Mouse (Mus musculus) intestine, embryonic 15.5 days (tissue): ENCODE measurements around the gene Hpse2. TPM values are rescaled to one million over a fixed set of nuclear protein-coding genes. Genes with fewer than 3 reads are reported as not detected.

Source experiments
- ATAC-seq: fragments of 200-750 bp; cut with Nextera tagmentation; 2 replicates; pipeline ENCODE4 v1.8.0; 2017; ENCODE audit warnings: moderate TSS enrichment, moderate library complexity
- H3K27ac ChIP-seq: fragments of 300-500 bp; sonication (generic); 2 replicates; pipeline ENCODE4 v1.5.1; 2015; ENCODE audit warnings: mild to moderate bottlenecking, inconsistent platforms
- H3K27me3 ChIP-seq: fragments of 300-500 bp; sonication (generic); replicated peaks from 2 replicates; pipeline ENCODE4 v1.6.1; 2015; ENCODE audit warnings: inconsistent platforms
- H3K36me3 ChIP-seq: fragments of 300-500 bp; sonication (generic); 2 replicates; pipeline ENCODE4 v1.6.1; 2015; ENCODE audit warnings: inconsistent platforms
- H3K4me1 ChIP-seq: fragments of 300-500 bp; sonication (generic); replicated peaks from 2 replicates; pipeline ENCODE4 v1.6.1; 2015; ENCODE audit warnings: inconsistent platforms
- H3K4me2 ChIP-seq: fragments of 300-500 bp; sonication (generic); replicated peaks from 2 replicates; pipeline ENCODE4 v1.6.1; 2015; ENCODE audit warnings: mild to moderate bottlenecking, inconsistent platforms
- H3K4me3 ChIP-seq: fragments of 300-500 bp; sonication (generic); replicated peaks from 2 replicates; pipeline ENCODE4 v1.5.1; 2015; ENCODE audit warnings: inconsistent platforms
- H3K9ac ChIP-seq: fragments of 300-500 bp; sonication (generic); 2 replicates; pipeline ENCODE4 v1.6.1; 2015; ENCODE audit warnings: inconsistent platforms
- H3K9me3 ChIP-seq: fragments of 300-500 bp; sonication (generic); 2 replicates; pipeline ENCODE4 v1.6.1; 2016; ENCODE audit warnings: inconsistent platforms
- WGBS: fragments of 180-500 bp; shearing (Covaris S2); methylation state at CpG from one replicate; pipeline ENCODE4 v1.1.7; 2015; 5-methylcytosine and 5-hydroxymethylcytosine counted together
- polyA plus RNA-seq: library from polyadenylated mRNA; unstranded; fragments of >200 nt; fragmentation: Nextera tagmentation; extraction: Ambion mirVana; gene quantifications from 2 replicates; pipeline ENCODE4 v1.2.1, GENCODE M21; 2015

Hpse2 gene
- polyA plus RNA-seq, 1 experiment from 2014 or later = 17.5 TPM

DNA sequence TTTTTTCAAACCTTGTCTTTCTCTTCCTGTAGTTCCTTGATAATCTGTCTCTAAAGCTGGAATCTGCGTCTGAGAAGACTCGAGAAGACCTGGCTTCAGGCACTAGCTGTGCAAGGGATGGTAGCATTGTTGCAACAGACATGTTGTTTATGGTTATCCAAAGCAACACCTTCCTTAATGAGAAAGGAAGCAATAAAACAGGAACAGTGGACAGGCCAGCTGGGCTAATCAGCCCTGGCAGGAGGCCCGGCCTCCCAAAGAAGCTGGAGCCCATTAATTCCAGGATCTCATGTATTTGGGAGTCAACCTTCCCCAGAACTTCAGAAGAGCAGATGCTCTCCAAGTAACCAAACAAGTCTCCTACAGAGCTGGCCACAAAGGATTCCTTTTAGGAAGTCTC lies 465.5 kb downstream of the Hpse2 start:
- Histone ChIP-seq H3K4me1 (no peaks in the 10 kb centered on the region), H3K4me2 (no peak overlapping the region), H3K4me3 (no peak overlapping the region), H3K27ac (no peak overlapping the region), H3K9ac (no peak overlapping the region), H3K9me3 (no peaks in the 10 kb centered on the region), H3K36me3 (no peaks in the 10 kb centered on the region), H3K27me3 (no peaks in the 10 kb centered on the region)
- ATAC-seq = no peak
- WGBS = 41% methylated on average over 3 of the region's 3 CpGs

DNA sequence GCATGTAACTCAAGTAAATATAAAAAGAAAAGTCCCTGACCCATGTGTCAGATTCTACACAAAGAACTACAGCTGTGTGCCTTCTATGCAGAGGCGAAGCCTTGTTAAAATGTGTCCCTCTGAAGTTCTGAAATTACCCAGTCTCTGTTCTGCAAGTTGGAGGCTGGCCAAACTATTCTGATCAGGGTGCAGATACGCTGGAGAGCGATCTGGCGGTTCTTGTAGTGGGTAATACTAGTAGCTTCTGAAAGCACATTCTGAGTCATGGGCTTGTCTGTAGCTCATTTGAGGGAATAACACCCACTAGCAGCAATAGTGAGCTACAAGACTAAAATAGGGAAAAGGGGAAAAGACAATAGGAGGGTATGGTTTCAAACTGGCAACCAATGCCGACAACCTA lies 474.5 kb downstream of the Hpse2 start:
- Histone ChIP-seq H3K9me3 (no peaks in the 10 kb centered on the region), H3K27ac (no peak overlapping the region), H3K4me3 (no peak overlapping the region), H3K4me1 (no peaks in the 10 kb centered on the region), H3K4me2 (no peak overlapping the region), H3K27me3 (no peaks in the 10 kb centered on the region), H3K9ac (no peak overlapping the region), H3K36me3 (no peaks in the 10 kb centered on the region)
- 65% methylated on average over 5 of the region's 5 CpGs for WGBS
- ATAC-seq = no peak

DNA sequence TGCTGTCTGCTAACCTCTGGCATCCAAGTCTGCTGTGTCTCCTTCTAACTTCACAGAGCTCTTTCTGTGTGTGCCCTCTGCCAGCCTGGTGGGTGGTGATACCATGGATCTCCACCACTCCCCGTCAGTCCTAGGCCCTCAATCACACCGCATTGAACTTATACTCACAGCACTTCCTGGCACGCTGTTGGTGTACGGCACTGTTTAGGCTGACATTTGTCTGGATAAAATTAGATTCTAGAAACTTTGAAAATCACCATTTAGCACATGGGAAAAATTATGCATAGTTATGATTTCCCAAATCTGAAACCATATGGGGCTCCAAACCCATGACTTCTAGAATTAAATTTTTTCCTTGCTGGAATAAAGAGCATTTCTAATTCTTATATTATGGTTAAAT lies 478.4 kb downstream of the Hpse2 start:
- H3K27ac ChIP-seq = no peak overlapping the region
- no peak for ATAC-seq
- no peak overlapping the region for H3K4me3 ChIP-seq
- no peak overlapping the region for H3K9ac ChIP-seq
- H3K36me3 ChIP-seq = no peaks in the 10 kb centered on the region
- WGBS = 80% methylated on average over 4 of the region's 4 CpGs
- no peak overlapping the region for H3K4me2 ChIP-seq
- H3K4me1 ChIP-seq = peaks cover 8% of the 10 kb centered on the region; the same call in 1 of the 2 replicates
- H3K9me3 ChIP-seq = no peaks in the 10 kb centered on the region
- H3K27me3 ChIP-seq = no peaks in the 10 kb centered on the region

DNA sequence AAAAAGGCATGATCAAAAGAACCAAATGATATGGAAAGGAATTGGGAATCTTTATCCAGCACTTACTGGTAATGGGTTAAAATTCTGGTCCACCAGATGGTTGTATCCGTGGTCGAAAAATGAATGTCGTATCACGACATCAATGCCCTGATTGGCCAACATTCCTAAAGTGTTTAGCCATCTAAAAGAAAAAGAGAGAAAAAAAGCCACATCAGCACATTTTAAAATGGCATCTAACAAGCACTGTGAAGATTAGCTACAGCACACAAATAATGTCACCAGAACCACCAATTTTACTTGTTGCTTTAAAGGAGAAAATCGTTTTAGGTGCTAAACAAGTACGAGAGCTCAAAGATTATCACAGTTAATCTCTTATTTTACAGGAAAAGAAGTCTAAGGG lies 479.6 kb downstream of the Hpse2 start:
- H3K4me1 ChIP-seq = peaks cover 13% of the 10 kb centered on the region
- H3K27ac ChIP-seq = no peak overlapping the region
- no peak for ATAC-seq
- no peak overlapping the region for H3K4me3 ChIP-seq
- 78% methylated on average over 6 of the region's 6 CpGs for WGBS
- no peaks in the 10 kb centered on the region for H3K9me3 ChIP-seq
- no peak overlapping the region for H3K4me2 ChIP-seq
- H3K9ac ChIP-seq = no peak overlapping the region
- H3K36me3 ChIP-seq = no peaks in the 10 kb centered on the region
- H3K27me3 ChIP-seq = no peaks in the 10 kb centered on the region

DNA sequence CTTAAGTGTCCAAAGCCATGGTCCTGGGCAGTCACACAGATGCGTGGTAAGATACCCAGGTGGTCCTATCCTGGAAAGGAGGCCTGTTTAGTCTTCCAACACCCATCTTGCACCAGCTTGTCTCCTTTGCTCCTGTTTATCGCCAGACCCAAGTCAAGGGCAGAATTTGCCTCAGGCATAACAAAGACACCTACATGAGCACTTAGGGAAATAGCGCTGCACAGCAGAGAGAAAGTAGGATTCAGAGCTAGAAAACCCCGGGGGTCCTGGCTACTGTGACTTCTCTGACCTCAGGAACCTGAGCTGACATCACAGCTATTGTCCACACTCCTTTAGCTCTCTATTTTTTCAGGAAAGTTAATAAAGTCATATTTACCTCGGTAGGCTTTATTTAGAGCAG lies 481.8 kb downstream of the Hpse2 start:
- Histone ChIP-seq H3K4me1 (peaks cover 13% of the 10 kb centered on the region), H3K27ac (no peak overlapping the region), H3K9ac (no peak overlapping the region), H3K27me3 (no peaks in the 10 kb centered on the region), H3K36me3 (no peaks in the 10 kb centered on the region), H3K9me3 (no peaks in the 10 kb centered on the region), H3K4me3 (no peak overlapping the region), H3K4me2 (no peak overlapping the region)
- no peak for ATAC-seq
- WGBS = 81% methylated on average over 5 of the region's 5 CpGs

DNA sequence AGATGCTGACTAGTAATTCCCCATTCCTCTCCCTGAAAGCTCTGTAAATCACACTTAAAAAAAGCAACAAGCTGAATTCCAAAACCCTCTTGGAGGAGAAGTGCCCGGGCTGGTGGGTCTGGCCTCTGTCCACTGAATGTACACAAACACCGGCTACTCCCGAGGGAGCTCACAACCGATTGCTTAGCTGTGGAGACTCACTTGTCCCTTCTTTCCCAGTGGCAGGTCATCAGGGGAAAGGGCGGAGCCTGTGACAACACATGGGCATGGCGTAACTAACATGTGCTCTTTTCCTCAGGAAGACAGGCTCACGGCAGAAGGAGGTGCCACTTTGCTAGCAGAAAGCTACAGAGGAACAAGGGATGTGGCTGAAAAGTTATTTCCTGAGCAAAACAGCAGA lies 483.4 kb downstream of the Hpse2 start:
- Histone ChIP-seq H3K9ac (no peak overlapping the region), H3K4me3 (no peak overlapping the region), H3K27me3 (no peaks in the 10 kb centered on the region), H3K9me3 (no peaks in the 10 kb centered on the region), H3K36me3 (no peaks in the 10 kb centered on the region), H3K4me2 (no peak overlapping the region), H3K27ac (0 out of 2 replicates have a peak overlapping the region, but pooled peaks have one; percentile 54), H3K4me1 (peaks cover 13% of the 10 kb centered on the region)
- peak; percentile 59 for ATAC-seq
- 24% methylated on average over 7 of the region's 7 CpGs for WGBS

DNA sequence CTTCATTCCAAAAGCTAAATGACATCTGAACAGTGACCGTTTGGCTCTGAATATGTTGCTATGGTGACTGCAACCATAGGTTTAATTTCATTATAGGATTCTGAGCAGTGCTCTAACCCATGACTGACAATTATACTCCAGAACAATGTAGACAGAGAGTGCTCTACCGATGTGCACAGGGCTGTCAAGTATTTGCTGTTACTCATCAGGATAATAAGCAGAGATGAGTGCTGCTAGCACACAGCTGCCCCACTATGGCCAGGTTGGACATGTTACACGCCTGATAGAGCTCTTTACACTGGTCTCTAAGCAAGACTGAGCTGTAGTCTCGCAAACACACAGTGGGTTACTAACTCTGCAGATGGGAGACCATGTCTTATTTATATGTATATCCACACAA lies 483.9 kb downstream of the Hpse2 start:
- ATAC-seq = peak; percentile 49
- WGBS = 49% methylated on average over 4 of the region's 4 CpGs

DNA sequence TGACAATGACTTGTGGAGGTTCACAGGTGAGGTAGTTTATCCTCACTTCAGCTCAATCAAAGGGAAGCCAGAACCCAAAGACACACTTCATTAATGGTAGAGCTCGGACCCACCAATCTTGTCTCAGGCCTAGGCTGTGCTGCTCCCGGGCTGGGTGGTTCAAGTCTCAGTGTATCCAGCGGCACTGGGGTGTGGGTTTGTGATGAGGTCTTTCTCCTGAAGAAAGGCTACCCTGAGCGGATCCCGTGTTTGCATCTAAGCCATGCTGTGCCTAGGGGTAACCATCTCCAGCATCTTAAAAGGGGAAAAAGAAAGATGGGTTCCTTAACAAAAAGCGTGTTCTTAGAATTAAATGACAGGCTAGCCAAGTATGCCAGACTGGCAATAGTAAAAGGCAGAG lies 484.3 kb downstream of the Hpse2 start:
- Histone ChIP-seq H3K9ac (no peak overlapping the region), H3K4me2 (no peak overlapping the region), H3K27ac (peak overlapping the region; percentile 54; the same call in 1 of the 2 replicates), H3K27me3 (no peaks in the 10 kb centered on the region), H3K4me1 (peaks cover 13% of the 10 kb centered on the region), H3K4me3 (no peak overlapping the region), H3K36me3 (no peaks in the 10 kb centered on the region), H3K9me3 (no peaks in the 10 kb centered on the region)
- no peak for ATAC-seq
- WGBS = 91% methylated on average over 6 of the region's 6 CpGs

More for the DNA sequence above, 483.9 kb downstream of the Hpse2 start:
- Histone ChIP-seq H3K36me3 (no peaks in the 10 kb centered on the region), H3K27me3 (no peaks in the 10 kb centered on the region), H3K4me3 (no peak overlapping the region), H3K27ac (peak overlapping the region; percentile 54; the same call in 1 of the 2 replicates), H3K4me1 (peaks cover 13% of the 10 kb centered on the region), H3K9ac (no peak overlapping the region), H3K9me3 (no peaks in the 10 kb centered on the region), H3K4me2 (no peak overlapping the region)

DNA sequence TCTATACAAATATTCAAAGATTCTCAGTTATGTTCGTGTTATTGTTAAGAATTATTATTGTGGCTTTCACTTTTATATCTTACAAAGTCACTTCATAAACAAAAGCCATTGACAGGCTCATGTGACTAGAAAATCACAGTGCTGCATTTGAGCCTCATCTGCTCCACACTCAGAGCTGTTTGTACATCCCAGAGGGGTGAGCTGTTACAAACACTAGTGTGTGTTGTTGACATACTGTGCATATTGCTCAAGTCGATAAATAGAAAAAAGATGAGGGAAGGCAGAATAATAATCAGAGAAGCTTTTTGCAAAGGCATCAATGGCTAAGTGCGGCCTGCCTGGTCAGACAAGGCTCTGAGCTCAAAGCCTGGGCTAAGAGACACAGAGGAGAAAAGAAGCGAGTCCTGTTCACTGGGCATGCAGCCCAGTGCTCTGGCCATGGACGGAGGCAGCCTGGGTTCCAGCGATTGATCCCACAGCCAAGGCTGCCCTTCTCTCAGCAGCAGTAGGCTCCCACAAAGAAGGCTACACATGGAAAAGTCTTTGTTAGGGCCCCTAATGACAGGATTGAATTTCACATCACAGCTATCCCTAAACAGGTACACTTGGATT lies 485.6 kb downstream of the Hpse2 start:
- Histone ChIP-seq H3K27me3 (no peaks in the 10 kb centered on the region), H3K36me3 (no peaks in the 10 kb centered on the region), H3K9me3 (no peaks in the 10 kb centered on the region), H3K4me3 (no peak overlapping the region), H3K9ac (no peak overlapping the region), H3K4me1 (peaks cover 13% of the 10 kb centered on the region), H3K27ac (no peak overlapping the region), H3K4me2 (no peak overlapping the region)
- ATAC-seq = no peak
- 68% methylated on average over 6 of the region's 6 CpGs for WGBS

DNA sequence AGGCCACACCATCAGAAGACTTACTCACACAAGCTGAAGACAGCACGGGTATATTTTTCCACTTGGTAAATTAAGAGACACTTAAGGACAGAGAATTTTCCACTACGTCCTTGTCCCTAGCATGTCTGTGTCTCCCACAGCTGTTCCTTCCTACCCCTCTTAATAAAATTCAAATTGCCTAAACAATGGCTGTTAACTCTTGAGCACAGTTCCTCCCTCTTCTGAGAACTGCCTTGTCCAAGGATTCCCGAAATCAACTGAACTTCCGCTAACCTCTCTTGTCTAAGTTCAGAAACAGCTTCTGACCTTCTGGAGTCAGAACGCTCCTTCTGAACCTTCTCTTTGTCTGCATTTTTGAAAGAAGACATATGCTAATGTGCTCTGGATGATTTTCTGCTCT lies 496.6 kb downstream of the Hpse2 start:
- peak; percentile 55; the same call in 1 of the 2 replicates for ATAC-seq
- no peaks in the 10 kb centered on the region for H3K9me3 ChIP-seq
- H3K9ac ChIP-seq = no peak overlapping the region
- no peaks in the 10 kb centered on the region for H3K4me1 ChIP-seq
- H3K27ac ChIP-seq = peak overlapping the region; percentile 48
- H3K27me3 ChIP-seq = no peaks in the 10 kb centered on the region
- 45% methylated on average over 5 of the region's 5 CpGs for WGBS
- no peaks in the 10 kb centered on the region for H3K36me3 ChIP-seq
- no peak overlapping the region for H3K4me3 ChIP-seq
- no peak overlapping the region for H3K4me2 ChIP-seq

DNA sequence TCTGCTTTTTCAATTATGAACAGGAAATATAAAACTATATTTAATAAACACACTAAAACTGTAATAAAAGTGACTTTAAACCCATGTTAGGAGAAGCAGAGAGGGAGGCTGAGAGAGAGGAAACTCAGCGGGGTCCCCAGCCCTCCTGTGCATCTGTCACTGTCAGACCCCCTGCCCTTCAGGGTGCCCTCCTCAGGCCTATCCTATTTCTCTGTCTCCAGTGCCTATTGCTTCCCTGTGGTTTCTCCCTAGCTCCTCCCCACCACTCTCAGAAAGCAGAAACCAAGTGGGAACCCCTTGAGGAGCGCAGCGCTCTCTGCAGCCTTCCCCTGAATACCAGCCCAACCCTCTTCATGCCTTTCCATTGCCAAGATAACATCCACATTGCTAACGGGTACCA lies 510.5 kb downstream of the Hpse2 start:
- no peak overlapping the region for H3K4me2 ChIP-seq
- WGBS = 65% methylated on average over 4 of the region's 4 CpGs
- no peak for ATAC-seq

DNA sequence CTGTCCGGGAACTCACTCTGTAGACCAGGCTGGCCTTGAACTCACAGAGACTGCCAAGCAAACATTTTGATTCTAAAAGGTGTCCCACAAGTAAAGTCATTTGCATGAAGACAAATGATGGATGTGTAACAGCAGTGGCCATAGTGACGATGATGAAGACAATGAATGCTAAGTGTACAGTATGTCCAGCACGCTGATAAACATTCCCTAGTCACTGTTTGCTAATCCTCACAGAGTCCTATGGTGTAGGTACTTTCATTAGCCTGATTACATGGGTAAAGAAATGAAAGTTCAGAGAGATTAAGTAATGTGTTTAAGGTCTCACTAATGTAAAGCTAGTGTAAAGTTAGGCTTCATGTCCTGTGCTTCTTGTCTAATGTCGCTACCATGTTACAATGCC lies 511.6 kb downstream of the Hpse2 start:
- Histone ChIP-seq H3K4me3 (no peak overlapping the region), H3K9ac (no peak overlapping the region), H3K4me2 (no peak overlapping the region), H3K9me3 (no peaks in the 10 kb centered on the region), H3K36me3 (no peaks in the 10 kb centered on the region), H3K27me3 (no peaks in the 10 kb centered on the region), H3K27ac (no peak overlapping the region), H3K4me1 (no peaks in the 10 kb centered on the region)
- no peak for ATAC-seq
- WGBS = 75% methylated on average over 4 of the region's 4 CpGs

More for the DNA sequence above, 510.5 kb downstream of the Hpse2 start:
- Histone ChIP-seq H3K9ac (no peak overlapping the region), H3K9me3 (no peaks in the 10 kb centered on the region), H3K4me3 (no peak overlapping the region), H3K4me1 (no peaks in the 10 kb centered on the region), H3K36me3 (no peaks in the 10 kb centered on the region), H3K27ac (no peak overlapping the region), H3K27me3 (no peaks in the 10 kb centered on the region)
